Mouse (Mus musculus) gonadal fat pad, adult 2 months (tissue): Measurements from ENCODE around the gene Tap1. TPM values are rescaled to one million over a fixed set of nuclear protein-coding genes. Genes with fewer than 3 reads are reported as not detected.
"Not testable (repeated sequence)": the region's sequence is repeated elsewhere in the genome, so short reads cannot be mapped to it uniquely, and the experiment has no call there.

ENCODE experiments used
- DNase-seq: peaks from one replicate; pipeline ENCODE4 v3.0.0-alpha.2; 2012; ENCODE audit warnings: low read depth
- polyA plus RNA-seq: library from polyadenylated mRNA; depleted of rRNA; stranded (reverse); fragments of >200 nt; gene quantifications from 2 replicates; pipeline ENCODE4 v1.2.3, GENCODE M21; 2012; rRNA removed

Gene Tap1
- polyA plus RNA-seq, result 23.3 and 27.8 TPM in 2 replicates

DNA sequence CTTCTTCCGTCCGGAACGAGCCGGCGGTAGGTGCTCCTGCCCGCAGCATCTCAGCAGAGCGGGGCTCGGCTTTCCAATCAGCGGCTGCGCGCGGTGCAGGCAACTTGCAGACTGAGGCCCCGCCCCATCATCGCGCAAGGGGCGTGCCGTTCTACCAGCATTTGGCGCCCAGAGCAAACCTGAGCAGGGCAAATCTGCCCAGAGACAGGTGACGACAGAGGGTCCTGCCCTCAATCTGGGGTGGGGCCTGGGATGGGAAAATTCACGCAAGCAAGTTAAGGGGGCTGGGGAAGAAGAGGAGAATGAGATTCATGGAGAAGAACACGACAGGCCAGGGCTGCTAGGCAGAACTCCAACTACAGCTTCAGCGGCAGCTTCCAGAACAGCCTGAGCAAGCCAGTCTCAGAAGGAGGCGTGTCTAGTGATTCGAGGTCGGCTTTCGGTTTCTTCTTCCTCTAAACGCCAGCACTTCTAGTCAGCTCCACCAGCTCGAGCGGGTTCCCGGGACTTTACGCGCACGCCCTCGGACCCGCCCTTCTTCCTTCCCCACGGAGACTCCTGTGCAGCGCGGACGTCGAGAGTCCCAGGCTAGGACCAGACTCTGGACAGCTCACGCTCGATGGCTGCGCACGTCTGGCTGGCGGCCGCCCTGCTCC, at the start of gene Tap1, which contains the start of gene Psmb9:
TSS of gene Tap1 (plus strand) at position 293 of the 656 bp plus-strand sequence.
TSS of gene Psmb9 (minus strand) at position 504 of the 656 bp plus-strand sequence.
- peak; percentile 64 for DNase-seq

DNA sequence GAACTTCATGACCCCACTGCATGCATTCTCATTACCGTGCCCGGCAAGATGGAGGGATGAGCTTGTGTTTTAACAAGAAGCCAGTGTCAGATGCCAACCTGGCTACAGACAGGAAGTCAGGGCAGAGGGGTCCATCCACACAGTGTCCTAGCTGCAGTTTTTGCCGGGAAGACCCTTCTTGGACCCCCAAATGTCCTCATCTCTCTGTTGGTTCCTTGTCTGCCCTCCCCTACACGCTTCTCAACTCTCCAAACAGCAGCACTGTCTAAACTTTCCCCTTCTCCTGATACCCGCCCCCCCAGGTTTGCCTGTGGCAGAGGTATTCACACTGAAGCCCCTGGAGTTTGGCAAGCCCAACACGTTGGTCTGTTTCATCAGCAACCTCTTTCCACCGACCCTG, 49.8 kb upstream of the Tap1 start:
- no peak for DNase-seq

DNA sequence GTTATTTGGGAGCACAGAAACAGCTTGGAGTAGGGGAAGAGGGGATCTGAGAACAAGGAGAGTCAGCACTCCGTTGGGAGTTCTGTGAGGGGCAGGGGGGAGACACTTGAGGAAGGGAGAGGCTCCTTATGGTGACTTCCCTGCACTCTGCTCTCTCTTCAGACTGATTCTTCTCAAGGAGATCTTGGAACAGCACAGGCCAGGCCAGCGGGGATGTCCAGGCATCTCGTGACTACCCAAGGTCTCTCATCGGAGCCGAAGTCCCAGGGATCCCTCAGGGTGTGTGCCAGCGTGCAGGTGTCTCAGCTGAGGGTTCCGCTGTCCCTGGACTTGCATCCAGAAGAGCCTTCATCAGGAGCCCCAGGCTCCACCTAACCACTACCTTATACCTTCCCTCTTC, 48.7 kb upstream of the Tap1 start:
- no peak for DNase-seq

DNA sequence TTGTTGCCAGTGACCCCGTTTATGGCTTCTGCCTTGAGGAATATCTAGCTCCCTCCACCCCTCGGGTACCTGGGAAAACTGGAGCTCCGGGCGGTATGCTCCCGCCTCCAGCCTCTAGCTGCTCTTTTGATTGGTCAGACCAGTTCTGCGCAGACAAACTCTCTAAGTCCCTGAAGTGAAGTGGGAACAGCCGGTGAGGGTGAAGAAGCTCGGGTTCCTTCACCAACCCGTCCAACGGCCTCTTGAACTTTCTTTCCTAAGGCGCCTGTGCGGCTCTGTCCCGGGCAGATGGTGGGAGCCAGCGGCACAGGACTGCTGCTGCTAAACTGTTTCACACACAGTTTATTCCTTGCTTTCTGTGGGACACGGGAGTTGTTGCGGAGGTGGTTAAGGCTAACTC, 47.9 kb upstream of the Tap1 start:
- no peak for DNase-seq

DNA sequence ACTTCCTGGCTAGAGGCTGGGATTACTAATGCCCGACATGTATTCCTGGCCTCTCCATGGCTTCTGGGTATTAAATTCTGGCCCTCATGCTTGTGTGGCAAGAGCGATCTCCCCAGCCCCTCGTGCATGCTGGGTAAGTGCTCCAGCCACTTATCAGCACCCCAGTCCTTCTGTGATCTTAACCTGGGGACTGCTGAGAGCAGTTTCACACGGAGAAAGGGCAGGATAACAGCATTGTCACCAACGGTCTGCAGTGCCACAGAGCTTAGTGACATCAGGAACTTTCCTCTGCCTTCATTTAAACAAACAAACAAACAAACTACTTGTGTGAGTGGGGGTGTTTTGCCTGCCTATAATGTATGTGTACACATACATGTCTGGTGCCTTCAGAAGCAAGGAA, 47.1 kb upstream of the Tap1 start:
- no peak for DNase-seq

DNA sequence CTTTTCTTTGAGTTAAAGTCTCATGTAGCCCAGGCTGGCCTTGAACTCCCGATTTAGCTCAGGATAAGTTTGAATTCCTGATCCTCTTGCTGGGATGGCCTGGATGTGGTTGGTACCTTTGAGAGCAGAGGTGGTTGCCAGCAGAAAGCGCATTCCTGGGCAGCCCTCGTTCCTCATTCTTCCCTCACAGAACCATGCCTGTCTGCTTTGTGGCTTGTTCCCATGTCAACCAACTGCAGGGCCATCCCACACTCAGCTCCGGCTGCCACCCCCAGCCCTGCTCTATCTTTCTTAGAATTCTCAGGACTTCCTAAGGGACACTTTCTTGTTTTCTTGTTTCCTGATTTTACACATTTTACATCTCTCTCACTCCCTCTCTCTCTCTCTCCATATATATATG, 45.9 kb upstream of the Tap1 start:
- DNase-seq, result no peak

DNA sequence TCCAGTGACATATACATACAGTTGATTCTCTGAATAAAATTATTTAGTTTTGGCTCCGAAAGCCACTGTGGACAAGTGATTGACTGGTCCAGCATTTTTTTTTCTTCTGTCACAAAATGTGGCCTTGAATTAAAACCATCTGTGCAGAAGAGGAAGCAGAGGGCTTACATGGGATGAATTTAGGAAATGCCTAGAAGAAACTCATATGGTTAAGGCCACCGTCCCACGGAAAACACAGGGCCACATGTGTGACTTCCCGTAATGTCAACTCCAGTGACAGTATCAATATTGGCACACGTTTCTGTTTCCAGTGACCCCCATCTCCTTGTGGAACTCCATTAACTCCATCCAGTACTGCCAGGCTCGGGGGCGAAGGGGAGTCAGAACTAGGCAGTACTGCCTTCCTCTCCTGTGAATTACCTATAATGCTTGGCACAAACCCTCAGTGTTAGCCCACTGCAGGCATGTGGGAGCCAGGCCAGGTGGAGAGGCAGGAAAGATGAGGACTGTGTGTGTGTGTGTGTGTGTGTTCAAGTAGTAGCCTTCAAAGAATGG, 44.8 kb upstream of the Tap1 start:
- no peak for DNase-seq

DNA sequence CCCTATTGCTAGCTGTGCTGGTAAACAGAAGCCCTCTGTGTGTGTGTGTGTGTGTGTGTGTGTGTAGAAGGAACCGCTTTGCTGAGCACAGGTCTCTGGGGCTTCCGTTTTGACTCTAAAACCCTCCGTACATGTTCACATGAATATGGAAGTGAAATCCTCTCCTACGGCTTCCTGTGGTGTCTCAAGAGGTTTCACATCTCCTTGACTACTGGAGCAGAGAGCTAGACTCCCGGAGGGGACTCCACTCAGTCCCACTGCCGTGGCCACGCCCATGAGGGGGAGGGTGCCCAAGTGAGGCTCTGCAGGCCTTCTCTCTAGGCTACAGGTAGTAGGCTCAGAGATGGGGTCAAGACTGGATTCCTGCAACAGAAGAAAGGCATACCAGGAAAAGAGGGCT, 44.3 kb upstream of the Tap1 start, which contains the start of gene H2-DMb2:
TSS of gene H2-DMb2 (plus strand) at position 275 of the 400 bp plus-strand sequence.
- no peak for DNase-seq

DNA sequence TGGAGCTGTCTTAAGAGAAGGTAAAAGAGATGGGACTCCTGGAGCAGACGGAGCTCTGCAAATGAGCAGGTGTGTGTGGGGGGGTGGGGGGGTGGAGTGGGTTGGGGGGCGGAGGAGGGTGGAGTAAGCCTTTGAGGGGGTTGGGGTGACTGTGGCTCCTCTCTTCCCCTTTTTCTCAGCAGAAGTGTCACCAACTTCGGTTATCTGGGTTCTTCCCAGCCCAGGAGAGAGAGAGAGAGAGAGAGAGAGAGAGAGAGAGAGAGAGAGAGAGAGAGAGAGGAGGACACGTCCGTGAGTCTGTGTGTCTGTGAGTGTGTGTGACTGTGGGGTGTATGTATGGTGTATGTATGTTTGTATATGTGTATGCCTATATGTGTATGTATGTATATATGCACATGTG, 43.9 kb upstream of the Tap1 start:
- DNase-seq, result no peak

DNA sequence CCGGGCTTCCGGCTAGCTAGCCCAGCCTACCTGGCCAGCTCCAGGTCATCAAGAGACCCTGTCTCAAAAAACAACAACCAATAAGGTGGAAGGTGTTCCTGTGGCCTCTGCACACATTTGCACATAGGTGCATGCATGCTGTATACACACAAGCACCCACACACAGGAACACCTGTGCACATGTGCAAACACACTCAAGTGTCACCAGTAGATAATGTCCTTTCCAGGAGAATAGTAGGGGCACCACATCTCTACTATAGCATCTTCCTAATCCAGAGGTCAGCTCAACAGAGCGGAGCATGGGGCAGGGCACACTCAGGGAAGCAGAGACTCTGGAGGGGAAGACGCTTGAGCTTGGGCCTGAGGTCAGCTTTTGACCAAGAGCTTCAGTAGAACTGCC, 43.1 kb upstream of the Tap1 start:
- DNase-seq, result not testable (repeated sequence)

DNA sequence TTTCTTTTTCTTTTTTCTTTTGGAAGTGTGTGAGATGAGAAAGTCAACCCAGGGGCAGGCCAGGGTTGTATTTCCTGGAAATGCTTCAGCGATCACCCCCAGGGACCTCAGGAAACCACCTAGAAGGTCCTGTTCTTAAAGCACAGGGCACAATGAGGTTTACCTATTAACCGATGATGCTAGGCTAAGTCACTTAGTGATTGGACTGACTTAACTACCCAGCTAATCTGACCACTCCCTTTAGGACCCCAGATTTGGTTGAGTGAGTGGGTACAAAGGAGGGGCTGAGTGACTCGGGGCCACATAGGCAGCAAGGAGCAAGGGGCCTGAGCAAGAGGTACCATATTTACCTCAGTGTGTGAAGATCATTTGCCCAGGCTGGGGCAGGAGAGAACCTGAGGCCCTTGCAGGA, 42.4 kb upstream of the Tap1 start:
- no peak for DNase-seq

DNA sequence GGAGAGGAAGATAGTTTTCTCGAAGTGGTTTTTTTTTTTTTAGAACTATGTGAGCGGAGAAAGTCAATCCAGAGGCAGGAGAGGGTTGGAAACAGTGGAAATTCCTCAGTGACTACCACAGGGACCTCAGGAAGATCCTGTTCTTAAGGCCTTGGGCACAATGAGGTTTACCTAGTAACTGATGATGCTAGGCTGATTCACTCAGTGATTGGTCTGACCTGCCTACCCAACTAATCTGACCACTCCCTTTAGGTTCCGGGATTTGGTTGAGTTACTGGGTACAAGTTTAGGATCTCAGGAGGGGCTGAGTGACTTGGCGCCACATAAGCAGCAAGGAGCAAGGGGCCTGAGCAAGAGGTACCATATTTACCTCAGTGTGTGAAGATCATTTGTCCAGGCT, 34.4 kb upstream of the Tap1 start, which contains the start of gene H2-DMb1:
TSS of gene H2-DMb1 (plus strand) at position 150 of the 400 bp plus-strand sequence.
- no peak for DNase-seq

DNA sequence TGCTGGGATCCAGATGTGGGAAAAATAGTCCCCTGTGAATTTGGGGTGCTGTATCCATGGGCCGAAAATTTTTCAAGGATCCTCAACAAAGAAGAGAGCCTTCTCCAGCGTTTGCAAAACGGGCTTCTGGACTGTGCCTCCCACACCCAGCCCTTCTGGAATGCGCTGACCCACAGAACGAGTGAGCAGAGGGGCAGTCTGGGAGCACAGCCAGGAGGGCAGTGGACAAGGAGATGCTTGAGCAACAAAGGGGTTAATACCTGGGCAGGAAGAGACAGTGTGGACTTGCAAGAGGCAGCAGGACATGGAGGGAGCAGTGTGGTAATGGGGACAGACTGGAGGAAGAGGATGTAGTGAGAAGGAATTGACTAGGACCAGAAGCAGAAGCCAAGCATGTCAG, 31.8 kb upstream of the Tap1 start:
- no peak for DNase-seq

DNA sequence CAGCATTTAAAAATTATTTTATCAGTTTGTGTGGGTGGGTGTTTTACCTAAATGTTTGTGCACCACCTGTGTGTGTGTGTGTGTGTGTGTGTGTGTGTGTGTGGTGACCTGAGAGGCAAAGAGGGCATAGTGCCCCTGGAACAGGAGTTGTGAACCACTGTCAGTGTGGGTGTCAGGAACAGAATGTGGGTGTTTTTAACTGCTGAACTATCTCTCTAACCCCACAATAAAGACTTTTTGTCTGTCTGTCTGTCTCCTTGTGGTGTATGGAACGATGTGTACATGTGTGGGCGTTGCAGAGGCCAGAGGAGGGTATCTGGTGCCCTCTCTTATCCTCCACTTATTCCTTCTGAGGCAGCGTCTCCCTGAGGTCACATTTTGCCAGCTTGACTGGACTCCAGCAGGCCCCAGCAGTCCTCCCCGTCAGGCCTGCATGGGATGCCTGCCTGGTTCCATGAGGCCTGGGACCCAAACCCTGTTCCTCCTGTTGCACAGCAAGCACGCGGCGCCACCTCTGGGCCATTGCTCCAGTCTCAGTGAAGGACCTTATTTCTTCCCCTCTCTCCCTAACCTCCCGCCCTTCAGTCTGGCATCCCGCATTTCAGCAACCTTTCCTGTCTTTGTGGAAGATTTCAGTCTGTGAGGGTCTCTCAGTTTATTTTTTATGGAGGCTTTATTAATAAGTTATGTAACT, 23.0 kb upstream of the Tap1 start:
- no peak for DNase-seq

DNA sequence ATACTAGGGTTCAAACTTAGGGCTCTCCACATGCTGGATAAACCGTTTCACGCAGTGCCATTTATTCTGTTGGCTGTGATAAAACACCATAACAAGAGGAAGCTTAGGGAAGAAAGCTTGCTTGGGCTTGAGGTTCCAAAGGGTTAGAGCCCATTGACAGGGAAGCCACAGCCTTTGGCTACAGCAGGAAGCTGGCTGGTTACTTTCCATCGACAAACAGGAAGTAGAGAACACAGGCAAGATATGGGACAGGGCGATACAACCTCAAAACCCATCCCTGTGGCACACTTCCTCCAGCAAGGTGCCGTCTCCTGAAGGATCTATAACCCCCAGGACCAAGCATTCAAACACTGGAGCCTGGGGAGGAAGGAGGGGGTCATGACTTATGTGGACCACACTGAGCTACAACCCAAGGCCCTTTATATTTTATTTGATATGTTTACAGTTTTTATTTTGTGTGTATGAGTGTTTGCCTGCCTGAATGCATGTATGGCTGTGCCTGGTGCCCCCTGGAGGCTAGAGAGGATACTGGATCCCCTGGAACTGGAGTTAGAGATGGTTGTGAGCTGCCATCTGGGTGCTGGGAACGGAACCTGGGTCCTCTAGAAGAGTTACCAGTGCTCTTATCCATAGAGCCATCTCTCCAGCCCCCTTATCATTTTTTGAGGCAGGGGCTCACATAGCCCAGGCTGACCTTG, 22.2 kb upstream of the Tap1 start:
- DNase-seq, result no peak

DNA sequence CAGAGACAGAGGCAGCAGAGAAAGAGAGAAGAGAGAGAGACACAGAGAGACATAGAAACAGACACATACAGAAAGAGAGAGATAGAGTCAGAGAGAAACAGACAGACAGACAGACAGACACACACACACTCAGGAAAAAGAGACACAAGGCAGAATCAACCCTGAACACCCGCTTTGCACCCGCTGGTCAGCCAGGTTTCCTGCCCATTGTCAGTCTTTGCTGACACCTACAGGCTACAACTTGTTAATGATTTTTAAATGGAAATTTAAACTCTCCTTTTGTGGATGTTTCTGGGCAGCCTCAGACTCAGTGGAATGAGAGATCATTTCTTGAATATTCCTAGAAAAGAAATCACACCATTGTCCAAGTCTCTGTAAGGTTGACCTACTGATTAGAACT, 18.1 kb upstream of the Tap1 start:
- DNase-seq, result no peak

DNA sequence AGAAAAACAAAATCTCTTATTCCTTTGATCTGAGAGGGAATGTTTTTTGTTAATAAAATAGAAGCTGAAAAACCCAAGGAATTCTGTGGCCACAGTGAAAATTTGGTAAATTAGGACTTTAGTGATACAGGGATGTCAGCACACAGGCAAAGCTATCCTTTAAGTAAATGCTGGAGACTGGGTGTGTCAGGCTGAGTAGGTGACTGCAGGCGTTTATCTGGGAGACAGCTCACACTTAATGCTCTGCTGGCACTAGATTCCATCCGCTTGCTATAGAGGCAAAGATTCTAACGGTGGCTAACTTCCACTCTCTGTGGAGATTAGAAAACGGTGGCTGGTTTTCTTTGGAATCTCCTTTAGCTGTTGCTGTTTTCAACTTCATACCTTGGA, 16.9 kb upstream of the Tap1 start:
- DNase-seq, result no peak

DNA sequence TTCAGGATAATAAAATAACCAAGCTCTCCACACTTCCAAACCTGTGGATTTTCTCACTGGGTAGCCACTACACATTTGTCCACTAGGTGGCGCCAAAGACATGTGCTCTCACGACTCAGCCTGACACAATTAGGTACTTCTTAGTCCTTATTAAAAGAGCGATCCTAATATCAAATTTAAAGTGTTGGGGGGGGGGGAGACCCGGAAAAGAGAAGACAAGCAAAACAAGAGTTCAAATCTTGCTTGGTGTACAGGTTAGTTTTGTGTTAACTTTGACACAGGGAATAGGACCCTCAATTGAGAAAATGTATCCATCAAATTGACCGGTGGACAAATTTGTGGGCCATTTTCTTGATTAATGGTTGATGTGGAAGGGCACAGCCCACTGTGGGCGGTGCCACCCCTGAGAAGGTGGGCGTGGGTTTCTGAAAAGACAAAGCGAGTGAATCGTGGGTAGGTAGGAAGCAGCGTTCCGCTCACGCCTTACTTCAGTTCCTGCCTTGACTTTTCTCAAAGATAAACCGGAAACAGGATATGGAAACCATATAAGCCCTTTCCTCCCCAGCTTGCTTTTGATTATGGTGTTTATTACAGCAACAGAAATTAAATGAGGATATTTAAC, 16.4 kb upstream of the Tap1 start:
- no peak for DNase-seq

DNA sequence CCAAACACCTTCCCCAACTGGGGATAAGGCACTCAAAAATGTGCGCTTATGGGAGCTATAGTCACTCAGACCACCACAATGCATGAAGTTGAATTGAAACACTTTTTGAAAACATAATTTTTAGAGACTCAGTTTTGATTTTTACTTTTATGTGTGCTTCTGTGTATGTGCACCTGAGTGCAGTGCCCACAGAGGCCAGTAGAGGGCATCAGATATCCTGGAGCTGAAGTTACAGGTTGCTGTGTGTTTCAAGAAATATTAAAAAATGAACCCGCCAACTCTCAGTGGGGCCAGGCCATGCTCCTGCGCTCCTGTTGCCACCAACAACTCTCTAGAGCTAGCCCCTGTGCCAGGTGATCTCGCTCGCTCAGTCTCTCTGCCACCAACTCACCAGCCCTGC, 14.8 kb upstream of the Tap1 start:
- DNase-seq, result no peak

DNA sequence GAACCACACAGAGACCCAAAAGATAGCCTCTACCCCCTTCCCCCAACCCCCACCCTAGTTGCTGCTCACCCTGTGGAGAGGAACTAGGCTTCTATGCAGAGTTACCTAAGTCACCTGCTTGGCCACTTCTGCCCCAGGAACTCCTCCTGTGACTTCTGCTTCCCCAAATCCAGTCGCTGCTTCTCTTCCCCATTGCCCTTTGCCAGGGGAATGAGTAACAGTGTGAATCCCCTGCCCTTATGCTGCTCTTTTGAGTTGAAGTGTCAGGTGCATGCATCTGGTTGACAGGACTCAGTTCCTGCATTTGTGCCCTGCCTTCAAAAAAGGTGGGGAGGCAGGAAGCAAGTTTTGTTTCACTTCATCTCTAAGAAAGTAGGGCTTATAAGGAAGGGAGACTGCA, 13.3 kb upstream of the Tap1 start:
- no peak for DNase-seq

DNA sequence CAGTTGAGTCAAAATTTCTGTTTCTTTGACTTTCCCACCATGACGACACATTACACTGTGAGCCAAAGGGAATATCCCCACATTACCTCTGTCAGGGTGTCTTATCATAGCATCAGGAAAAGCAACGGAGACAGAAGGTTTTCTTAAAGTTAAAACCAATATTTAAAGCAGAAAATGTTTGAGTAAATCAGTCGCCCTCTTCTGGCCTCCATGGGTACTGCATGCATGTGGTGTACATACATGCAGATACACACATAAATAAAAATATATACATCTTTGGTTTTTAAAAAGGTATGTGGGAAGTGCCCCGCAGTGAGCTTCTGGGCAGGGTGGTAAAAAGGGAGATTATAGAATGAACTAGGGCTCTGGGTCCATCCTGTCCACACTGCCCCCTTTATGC, 10.2 kb upstream of the Tap1 start:
- DNase-seq, result no peak

DNA sequence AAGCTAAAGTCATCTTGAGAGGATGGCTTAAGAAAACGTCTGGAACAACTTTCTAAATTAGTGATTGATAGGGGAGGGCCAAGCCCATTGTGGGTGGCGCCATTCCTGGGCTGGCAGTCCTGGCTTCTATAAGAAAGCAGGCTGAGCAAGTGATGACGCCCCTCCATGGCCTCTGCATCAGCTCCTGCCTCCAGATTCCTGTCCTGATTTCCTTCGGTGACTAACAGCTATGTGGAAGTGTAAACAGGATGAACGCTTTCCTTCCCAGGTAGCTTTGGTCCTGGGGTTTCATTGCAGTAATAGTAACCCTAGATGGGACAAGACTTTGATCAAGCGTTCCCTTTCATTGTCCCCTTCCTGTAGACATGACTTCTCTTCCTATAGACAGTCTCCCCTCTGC, 8.3 kb upstream of the Tap1 start:
- DNase-seq, result no peak
